Mouse (Mus musculus) forebrain, embryonic 12.5 days (tissue): ENCODE measurements at regions not wholly inside any gene's neighbourhood (a gene's known extent, or its start where the extent isn't known, plus 50 kb on each side); places are given as distances from the start of the nearest gene placed in this dataset.
A peak's percentile ranks its signal among the peaks of the same experiment; 100 is the strongest.

Experiments used
- ATAC-seq: fragments of 200-750 bp; cut with Nextera tagmentation; 2 replicates; pipeline ENCODE4 v1.8.0; 2017; ENCODE audit warnings: moderate TSS enrichment; ENCODE audit not compliant: low FRiP score
- H3K27ac ChIP-seq: fragments of 300-500 bp; sonication (generic); 2 replicates; pipeline ENCODE4 v1.5.1; 2016; ENCODE audit warnings: mild to moderate bottlenecking
- H3K27me3 ChIP-seq: fragments of 300-500 bp; sonication (generic); 2 replicates; pipeline ENCODE4 v1.6.1; 2016; ENCODE audit warnings: mild to moderate bottlenecking
- H3K36me3 ChIP-seq: fragments of 300-500 bp; sonication (generic); replicated peaks from 2 replicates; pipeline ENCODE4 v1.6.1; 2016; ENCODE audit warnings: mild to moderate bottlenecking
- H3K4me1 ChIP-seq: fragments of 300-500 bp; sonication (generic); 2 replicates; pipeline ENCODE4 v1.6.1; 2016
- H3K4me2 ChIP-seq: fragments of 300-500 bp; sonication (generic); 2 replicates; pipeline ENCODE4 v1.6.1; 2016; ENCODE audit warnings: mild to moderate bottlenecking, moderate library complexity
- H3K4me3 ChIP-seq: fragments of 300-500 bp; sonication (generic); replicated peaks from 2 replicates; pipeline ENCODE4 v1.5.1; 2016; ENCODE audit warnings: mild to moderate bottlenecking
- H3K9ac ChIP-seq: fragments of 300-500 bp; sonication (generic); 2 replicates; pipeline ENCODE4 v1.6.1; 2016; ENCODE audit warnings: mild to moderate bottlenecking
- H3K9me3 ChIP-seq: fragments of 300-500 bp; sonication (generic); 2 replicates; pipeline ENCODE4 v1.6.1; 2016
- WGBS: fragments of 180-500 bp; shearing (Covaris S2); methylation state at CpG from one replicate; pipeline ENCODE4 v1.1.7; 2016; 5-methylcytosine and 5-hydroxymethylcytosine counted together

GRCm38 (mm10) chr5:111836668-111837234 is 103.0 kb downstream of the Gm26897 start:
- WGBS, result 4% methylated on average over 14 of the region's 14 CpGs
- Histone ChIP-seq H3K9ac (no peak overlapping the region), H3K9me3 (no peaks in the 10 kb centered on the region), H3K27me3 (peaks cover 78% of the 10 kb centered on the region), H3K27ac (peak overlapping the region; percentile 86), H3K4me2 (peak overlapping the region; percentile 43), H3K4me3 (peak overlapping the region; percentile 11), H3K36me3 (no peaks in the 10 kb centered on the region), H3K4me1 (peaks cover 26% of the 10 kb centered on the region)
- peak; percentile 92 for ATAC-seq

GRCm38 (mm10) chr5:111842461-111842860 is 108.7 kb downstream of the Gm26897 start:
- H3K4me3 ChIP-seq, result no peak overlapping the region
- no peaks in the 10 kb centered on the region for H3K36me3 ChIP-seq
- 48% methylated on average over 17 of the region's 17 CpGs for WGBS
- no peak for ATAC-seq
- peaks cover 40% of the 10 kb centered on the region for H3K4me1 ChIP-seq
- peaks cover 55% of the 10 kb centered on the region for H3K27me3 ChIP-seq
- no peaks in the 10 kb centered on the region for H3K9me3 ChIP-seq
- peak overlapping the region; percentile 25; the same call in 1 of the 2 replicates for H3K4me2 ChIP-seq
- H3K27ac ChIP-seq, result peak overlapping the region; percentile 90
- no peak overlapping the region for H3K9ac ChIP-seq

GRCm38 (mm10) chr5:111843622-111844239 is 110.0 kb downstream of the Gm26897 start:
- no peaks in the 10 kb centered on the region for H3K36me3 ChIP-seq
- peaks cover 43% of the 10 kb centered on the region for H3K27me3 ChIP-seq
- WGBS, result 16% methylated on average over 17 of the region's 17 CpGs
- H3K27ac ChIP-seq, result peak overlapping the region; percentile 90
- H3K9ac ChIP-seq, result 0 out of 2 replicates have a peak overlapping the region, but pooled peaks have one; percentile 29
- peaks cover 37% of the 10 kb centered on the region for H3K4me1 ChIP-seq
- H3K4me3 ChIP-seq, result no peak overlapping the region; the same call in 1 of the 2 replicates
- peak; percentile 84 for ATAC-seq
- H3K9me3 ChIP-seq, result no peaks in the 10 kb centered on the region
- peak overlapping the region; percentile 35 for H3K4me2 ChIP-seq

GRCm38 (mm10) chr5:111844528-111844927 is 110.8 kb downstream of the Gm26897 start:
- peaks cover 37% of the 10 kb centered on the region for H3K4me1 ChIP-seq
- H3K9me3 ChIP-seq, result no peaks in the 10 kb centered on the region
- H3K27ac ChIP-seq, result peak overlapping the region; percentile 90
- no peaks in the 10 kb centered on the region for H3K36me3 ChIP-seq
- H3K4me2 ChIP-seq, result peak overlapping the region; percentile 35; the same call in 1 of the 2 replicates
- 0 out of 2 replicates have a peak overlapping the region, but pooled peaks have one; percentile 29 for H3K9ac ChIP-seq
- peak; percentile 22; the same call in 1 of the 2 replicates for ATAC-seq
- 27% methylated on average over 3 of the region's 3 CpGs for WGBS
- H3K4me3 ChIP-seq, result no peak overlapping the region
- peaks cover 35% of the 10 kb centered on the region for H3K27me3 ChIP-seq

GRCm38 (mm10) chr5:111848917-111849316 is 115.2 kb downstream of the Gm26897 start:
- Histone ChIP-seq H3K27me3 (peaks cover 25% of the 10 kb centered on the region; the same call in 1 of the 2 replicates), H3K27ac (no peak overlapping the region), H3K36me3 (no peaks in the 10 kb centered on the region), H3K9me3 (no peaks in the 10 kb centered on the region), H3K4me3 (no peak overlapping the region), H3K9ac (no peak overlapping the region), H3K4me2 (no peak overlapping the region), H3K4me1 (peaks cover 37% of the 10 kb centered on the region)
- no peak for ATAC-seq
- 91% methylated on average over 8 of the region's 10 CpGs for WGBS

- 39% methylated on average over 6 of the region's 6 CpGs for WGBS
- H3K9ac ChIP-seq, result no peak overlapping the region
- no peak overlapping the region for H3K4me3 ChIP-seq
- peaks cover 36% of the 10 kb centered on the region for H3K4me1 ChIP-seq
- ATAC-seq, result no peak
- peaks cover 14% of the 10 kb centered on the region; the same call in 1 of the 2 replicates for H3K27me3 ChIP-seq
- H3K27ac ChIP-seq, result peak overlapping the region; percentile 9; the same call in 1 of the 2 replicates
- H3K4me2 ChIP-seq, result no peak overlapping the region
- H3K9me3 ChIP-seq, result no peaks in the 10 kb centered on the region
- H3K36me3 ChIP-seq, result no peaks in the 10 kb centered on the region
Measured at GRCm38 (mm10) chr5:111852682-111853081, 119.0 kb downstream of the Gm26897 start.

GRCm38 (mm10) chr5:111855366-111855765 is 121.6 kb downstream of the Gm26897 start:
- Histone ChIP-seq H3K27ac (no peak overlapping the region), H3K9ac (no peak overlapping the region), H3K4me1 (peaks cover 46% of the 10 kb centered on the region), H3K4me2 (no peak overlapping the region), H3K4me3 (no peak overlapping the region), H3K9me3 (no peaks in the 10 kb centered on the region), H3K36me3 (no peaks in the 10 kb centered on the region), H3K27me3 (peaks cover 14% of the 10 kb centered on the region; the same call in 1 of the 2 replicates)
- 88% methylated on average over 2 of the region's 2 CpGs for WGBS
- no peak for ATAC-seq

GRCm38 (mm10) chr5:111857200-111857599 is 123.5 kb downstream of the Gm26897 start:
- no peaks in the 10 kb centered on the region for H3K9me3 ChIP-seq
- 28% methylated on average over 7 of the region's 7 CpGs for WGBS
- peaks cover 42% of the 10 kb centered on the region for H3K4me1 ChIP-seq
- H3K27ac ChIP-seq, result peak overlapping the region; percentile 44; the same call in 1 of the 2 replicates
- peaks cover 6% of the 10 kb centered on the region; the same call in 1 of the 2 replicates for H3K27me3 ChIP-seq
- H3K9ac ChIP-seq, result no peak overlapping the region
- H3K4me3 ChIP-seq, result no peak overlapping the region
- ATAC-seq, result no peak; the same call in 1 of the 2 replicates
- no peaks in the 10 kb centered on the region for H3K36me3 ChIP-seq
- no peak overlapping the region for H3K4me2 ChIP-seq

- Histone ChIP-seq H3K27me3 (0 out of 2 replicates have a peak, but pooled peaks cover 3% of the 10 kb centered on the region), H3K4me3 (no peak overlapping the region), H3K27ac (no peak overlapping the region), H3K9me3 (no peaks in the 10 kb centered on the region), H3K4me1 (peaks cover 28% of the 10 kb centered on the region), H3K9ac (no peak overlapping the region), H3K36me3 (no peaks in the 10 kb centered on the region), H3K4me2 (no peak overlapping the region)
- ATAC-seq, result no peak
- 100% methylated on average over 1 of the region's 1 CpGs for WGBS
Measured at GRCm38 (mm10) chr5:111860436-111860835, 126.7 kb downstream of the Gm26897 start.

- Histone ChIP-seq H3K9ac (no peak overlapping the region), H3K4me2 (no peak overlapping the region), H3K27ac (no peak overlapping the region), H3K27me3 (peaks cover 20% of the 10 kb centered on the region), H3K9me3 (no peaks in the 10 kb centered on the region), H3K36me3 (no peaks in the 10 kb centered on the region), H3K4me3 (no peak overlapping the region), H3K4me1 (peaks cover 19% of the 10 kb centered on the region)
- no peak for ATAC-seq
- 97% methylated on average over 4 of the region's 4 CpGs for WGBS
Measured at GRCm38 (mm10) chr5:111862331-111862730, 128.6 kb downstream of the Gm26897 start.

- 0 out of 2 replicates have a peak, but pooled peaks cover 5% of the 10 kb centered on the region for H3K4me1 ChIP-seq
- no peaks in the 10 kb centered on the region for H3K36me3 ChIP-seq
- no peak overlapping the region for H3K9ac ChIP-seq
- WGBS, result 77% methylated on average over 7 of the region's 7 CpGs
- ATAC-seq, result no peak
- peak overlapping the region; percentile 36; the same call in 1 of the 2 replicates for H3K27ac ChIP-seq
- H3K27me3 ChIP-seq, result peaks cover 28% of the 10 kb centered on the region
- no peaks in the 10 kb centered on the region for H3K9me3 ChIP-seq
- no peak overlapping the region for H3K4me3 ChIP-seq
- no peak overlapping the region for H3K4me2 ChIP-seq
Measured at GRCm38 (mm10) chr5:111863922-111864321, 130.2 kb downstream of the Gm26897 start.

GRCm38 (mm10) chr5:111864606-111865005 is 130.9 kb downstream of the Gm26897 start:
- no peak overlapping the region for H3K27ac ChIP-seq
- WGBS, result 74% methylated on average over 13 of the region's 13 CpGs
- H3K4me1 ChIP-seq, result 0 out of 2 replicates have a peak, but pooled peaks cover 5% of the 10 kb centered on the region
- H3K36me3 ChIP-seq, result no peaks in the 10 kb centered on the region
- H3K9ac ChIP-seq, result no peak overlapping the region
- ATAC-seq, result no peak
- no peak overlapping the region for H3K4me3 ChIP-seq
- no peaks in the 10 kb centered on the region for H3K9me3 ChIP-seq
- peaks cover 28% of the 10 kb centered on the region for H3K27me3 ChIP-seq
- H3K4me2 ChIP-seq, result no peak overlapping the region
